Mouse (Mus musculus) megakaryocyte, embryonic 14.5 days (primary cell): ENCODE measurements around the gene Itgb2.

Source experiments
- FLI1 ChIP-seq: IDR thresholded peaks from 2 replicates; pipeline ENCODE4 v1.6.1; 2012; ENCODE audit warnings: low read length, inconsistent platforms, mixed read lengths
- GATA1 ChIP-seq: IDR thresholded peaks from 3 replicates; pipeline ENCODE4 v1.6.1; 2012; ENCODE audit warnings: mixed read lengths, low read length, inconsistent platforms, borderline replicate concordance

GRCm38 (mm10) chr10:77540576-77541102 is 10.6 kb downstream of the Itgb2 start:
- TF ChIP-seq GATA1, result no peak
- no peak for TF ChIP-seq FLI1
